Mouse (Mus musculus) cerebellum, adult 2 months (tissue): ENCODE data around the gene Gm10961. TPM values are rescaled to one million over a fixed set of nuclear protein-coding genes. Genes with fewer than 3 reads are reported as not detected.
A peak's percentile ranks its signal among the peaks of the same experiment; 100 is the strongest.

Experiments
- DNase-seq, 2 experiments: peaks; one replicate each; pipeline ENCODE4 v3.0.0; 2021
- H3K27ac ChIP-seq: fragments of 200-500 bp; 2 replicates; pipeline ENCODE4 v1.5.1; 2012; ENCODE audit warnings: low read length, control low read depth, inconsistent platforms; ENCODE audit not compliant: insufficient read depth
- H3K27me3 ChIP-seq: fragments of 200-500 bp; 2 replicates; pipeline ENCODE4 v1.6.1; 2012; ENCODE audit warnings: inconsistent platforms, mild to moderate bottlenecking, low read length, moderate library complexity; ENCODE audit not compliant: control insufficient read depth, insufficient read depth
- H3K4me1 ChIP-seq: fragments of 200-500 bp; 2 replicates; pipeline ENCODE4 v1.6.1; 2011; ENCODE audit warnings: low read length; ENCODE audit not compliant: control insufficient read depth, insufficient read depth
- H3K4me3 ChIP-seq: fragments of 200-500 bp; replicated peaks from 2 replicates; pipeline ENCODE3; 2011; ENCODE audit warnings: mild to moderate bottlenecking, low read depth, low read length, control low read depth; ENCODE audit not compliant: insufficient read depth
- CTCF ChIP-seq: fragments of 200-500 bp; IDR thresholded peaks from 2 replicates; pipeline ENCODE4 v1.5.1; 2011; ENCODE audit warnings: low read depth, mild to moderate bottlenecking, control low read depth, low read length, moderate library complexity, borderline replicate concordance; ENCODE audit not compliant: insufficient read depth
- POLR2A ChIP-seq: fragments of 200-500 bp; IDR thresholded peaks from 2 replicates; pipeline ENCODE4 v1.6.1; 2011; ENCODE audit warnings: low read length, control low read depth, borderline replicate concordance; ENCODE audit not compliant: insufficient read depth
- WGBS: fragments of 180-500 bp; shearing (Covaris S2); methylation state at CpG from one replicate; pipeline ENCODE4 v1.1.7; 2018; 5-methylcytosine and 5-hydroxymethylcytosine counted together
- polyA plus RNA-seq: library from polyadenylated mRNA; depleted of rRNA; stranded (reverse); fragments of >200 nt; gene quantifications from 2 replicates; pipeline ENCODE4 v1.2.3, GENCODE M21; 2012

Gm10961 gene
- polyA plus RNA-seq, 1 experiment, result not detected

DNA sequence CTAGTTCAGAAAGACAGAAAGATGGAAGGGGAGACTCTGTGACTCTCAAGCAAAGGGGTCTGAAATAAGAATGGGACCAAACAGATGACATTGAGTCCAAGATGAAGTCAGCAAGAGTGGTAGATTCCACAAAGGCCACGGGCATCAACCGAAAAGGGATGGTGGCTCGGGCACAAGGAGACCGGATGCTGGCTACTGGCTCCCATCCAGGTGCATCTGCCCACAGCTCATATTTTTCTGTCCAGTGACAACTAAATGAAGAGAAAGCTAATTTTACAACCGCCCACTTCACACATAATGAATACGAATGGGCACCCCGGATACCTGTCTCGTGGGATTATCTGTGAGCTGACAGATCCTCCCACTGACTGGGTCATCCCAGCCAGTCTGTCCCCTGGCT lies 23.9 kb upstream of the Gm10961 start:
- no peaks in the 10 kb centered on the region for H3K27me3 ChIP-seq
- TF ChIP-seq CTCF, result no peak
- TF ChIP-seq POLR2A, result no peak
- WGBS, result 44% methylated on average over 8 of the region's 8 CpGs

GRCm38 (mm10) chr3:107608808-107609207 lies 22.3 kb upstream of the Gm10961 start:
- WGBS, result 73% methylated on average over 4 of the region's 4 CpGs
- no peak for DNase-seq

More for the DNA sequence above, 23.9 kb upstream of the Gm10961 start:
- no peak for DNase-seq
- Histone ChIP-seq H3K27ac (no peak overlapping the region), H3K4me3 (no peak overlapping the region), H3K4me1 (no peaks in the 10 kb centered on the region)

GRCm38 (mm10) chr3:107609376-107609775 lies 21.7 kb upstream of the Gm10961 start:
- TF ChIP-seq CTCF (no peak), POLR2A (no peak)
- no peak overlapping the region for H3K4me3 ChIP-seq
- no peaks in the 10 kb centered on the region for H3K27me3 ChIP-seq
- WGBS, result 54% methylated on average over 3 of the region's 3 CpGs
- DNase-seq, result peak in 1 of 2 experiments; percentile 15
- no peaks in the 10 kb centered on the region for H3K4me1 ChIP-seq
- H3K27ac ChIP-seq, result no peak overlapping the region

More at GRCm38 (mm10) chr3:107608808-107609207, 22.3 kb upstream of the Gm10961 start:
- no peaks in the 10 kb centered on the region for H3K4me1 ChIP-seq
- no peak overlapping the region for H3K4me3 ChIP-seq
- H3K27ac ChIP-seq, result no peak overlapping the region
- H3K27me3 ChIP-seq, result no peaks in the 10 kb centered on the region
- no peak for TF ChIP-seq CTCF
- no peak for TF ChIP-seq POLR2A

GRCm38 (mm10) chr3:107611394-107611793 lies 19.7 kb upstream of the Gm10961 start:
- DNase-seq, result no peak
- H3K4me1 ChIP-seq, result no peaks in the 10 kb centered on the region
- no peak for TF ChIP-seq POLR2A
- TF ChIP-seq CTCF, result no peak
- no peaks in the 10 kb centered on the region for H3K27me3 ChIP-seq
- no peak overlapping the region for H3K4me3 ChIP-seq
- 58% methylated on average over 4 of the region's 4 CpGs for WGBS
- H3K27ac ChIP-seq, result no peak overlapping the region

DNA sequence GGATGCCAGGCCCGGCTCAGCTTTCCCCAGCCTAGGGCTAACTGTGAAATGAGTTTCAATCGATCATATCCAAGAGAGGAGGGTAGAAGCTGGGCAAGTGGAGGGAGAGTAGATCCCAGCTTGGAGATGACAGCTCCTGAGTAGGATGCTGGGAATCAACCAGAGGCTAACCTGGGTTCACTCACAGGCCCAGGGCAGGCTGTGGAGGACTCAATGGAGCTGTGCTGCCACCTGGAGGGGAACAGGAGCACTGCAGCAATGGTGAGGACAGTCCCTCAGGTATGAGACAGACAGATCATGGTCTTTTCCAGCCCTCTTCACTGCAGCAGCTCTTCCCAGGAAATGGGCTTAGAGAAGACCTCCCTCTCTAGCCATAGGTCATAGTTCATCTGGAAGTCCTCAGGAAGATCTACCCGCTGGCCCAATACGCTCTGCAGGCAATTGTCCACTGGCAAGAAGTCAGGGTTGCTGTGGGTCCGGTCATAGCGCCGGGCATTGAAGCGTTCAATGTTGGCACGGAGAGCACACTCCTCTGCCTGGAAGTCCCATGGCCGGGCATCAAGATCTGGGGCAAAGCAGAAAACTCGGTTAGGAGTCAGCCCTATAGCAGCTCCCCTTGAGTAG lies 18.1 kb upstream of the Gm10961 start:
- Histone ChIP-seq H3K27me3 (no peaks in the 10 kb centered on the region), H3K27ac (no peak overlapping the region), H3K4me3 (no peak overlapping the region), H3K4me1 (no peaks in the 10 kb centered on the region)
- TF ChIP-seq CTCF (peak; percentile 97), POLR2A (no peak)
- 17% methylated on average over 11 of the region's 11 CpGs for WGBS
- DNase-seq, result peak; percentile 63 to 77

DNA sequence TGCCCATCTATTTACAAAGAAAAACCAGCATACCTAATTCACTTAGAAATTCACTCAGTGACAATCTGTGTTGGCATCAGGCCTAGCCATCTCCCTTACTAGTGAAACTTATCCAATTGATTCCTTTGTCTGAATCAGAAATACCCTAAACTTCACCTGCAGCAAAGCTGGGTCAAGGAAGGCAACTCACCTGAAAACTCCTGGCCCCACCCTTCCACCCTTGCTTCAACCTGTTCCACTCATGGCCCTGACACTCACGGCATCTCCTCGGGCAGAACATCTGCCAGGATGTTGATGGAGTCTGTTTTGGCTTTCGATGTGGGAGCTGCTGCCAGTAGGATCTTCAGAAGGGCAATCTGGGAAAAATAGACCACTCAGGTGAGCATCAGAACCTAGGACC lies 13.3 kb upstream of the Gm10961 start:
- 78% methylated on average over 3 of the region's 3 CpGs for WGBS
- Histone ChIP-seq H3K27me3 (no peaks in the 10 kb centered on the region), H3K4me3 (no peak overlapping the region), H3K27ac (no peak overlapping the region), H3K4me1 (no peaks in the 10 kb centered on the region)
- no peak for TF ChIP-seq CTCF
- peak in 1 of 2 experiments; percentile 3 for DNase-seq

GRCm38 (mm10) chr3:107619911-107620310 lies 11.2 kb upstream of the Gm10961 start:
- no peaks in the 10 kb centered on the region for H3K4me1 ChIP-seq
- H3K27me3 ChIP-seq, result no peaks in the 10 kb centered on the region
- no peak overlapping the region for H3K4me3 ChIP-seq
- WGBS, result 60% methylated on average over 6 of the region's 6 CpGs
- no peak overlapping the region for H3K27ac ChIP-seq
- TF ChIP-seq POLR2A (no peak), CTCF (no peak)
- DNase-seq, result peak in 1 of 2 experiments; percentile 3

DNA sequence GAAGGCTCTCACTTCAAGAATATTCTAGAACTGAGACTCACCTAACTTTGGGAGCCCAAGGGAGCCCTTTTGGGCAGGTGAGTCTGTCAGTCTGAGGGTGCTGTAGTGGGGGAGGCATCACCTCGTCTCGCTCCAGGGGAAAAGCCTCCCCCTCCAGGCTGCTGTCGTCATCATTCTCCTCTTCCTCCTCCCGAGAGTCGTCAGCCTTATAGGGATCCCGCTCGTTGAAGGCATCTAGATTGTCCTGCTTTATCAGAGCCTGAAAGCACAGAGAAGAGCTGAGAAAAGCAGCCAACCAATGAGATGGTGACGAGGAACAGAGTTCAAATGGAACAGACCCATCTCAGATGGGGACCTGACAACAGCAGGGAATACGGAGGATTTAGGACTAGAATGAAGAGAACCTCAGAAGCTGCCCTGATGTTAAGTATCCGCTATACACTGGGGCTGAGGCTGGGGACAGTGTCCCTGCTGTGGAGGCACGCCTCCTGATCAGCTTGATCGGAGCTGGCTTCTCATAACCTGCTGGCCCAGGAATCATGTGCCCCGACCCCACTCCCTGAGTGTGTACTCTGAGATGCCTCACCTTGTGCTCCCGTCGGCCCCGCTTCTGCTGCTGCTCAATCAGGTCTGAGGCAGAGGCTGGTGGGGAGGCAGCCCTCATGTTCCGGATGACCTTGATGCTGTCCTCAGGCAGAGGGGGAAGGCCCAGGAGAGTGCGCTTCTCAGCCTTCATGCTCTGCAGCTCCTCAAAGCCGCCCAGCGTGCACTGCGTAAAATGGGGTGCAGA lies 9.6 kb upstream of the Gm10961 start:
- WGBS, result 83% methylated on average over 21 of the region's 21 CpGs
- no peak for DNase-seq
- H3K4me3 ChIP-seq, result no peak overlapping the region
- H3K27me3 ChIP-seq, result no peaks in the 10 kb centered on the region
- H3K4me1 ChIP-seq, result no peaks in the 10 kb centered on the region
- no peak overlapping the region for H3K27ac ChIP-seq
- TF ChIP-seq POLR2A (no peak), CTCF (no peak)
